Mouse (Mus musculus) E14TG2a.4 (cell line): ENCODE measurements around the gene Gm3317.
"Not testable (repeated sequence)": the region's sequence is repeated elsewhere in the genome, so short reads cannot be mapped to it uniquely, and the experiment has no call there.

Experiments
- H3K27me3 ChIP-seq: 2 replicates; pipeline ENCODE4 v1.6.1; 2014; ENCODE audit warnings: low read length, control low read depth; ENCODE audit not compliant: insufficient read depth
- H3K36me3 ChIP-seq: 2 replicates; pipeline ENCODE4 v1.6.1; 2014; ENCODE audit warnings: low read length, control low read depth; ENCODE audit not compliant: insufficient read depth
- H3K4me1 ChIP-seq: replicated peaks from 2 replicates; pipeline ENCODE4 v1.6.1; 2014; ENCODE audit warnings: low read depth, low read length, control low read depth
- H3K4me3 ChIP-seq: replicated peaks from 2 replicates; pipeline ENCODE4 v1.5.1; 2014; ENCODE audit warnings: mild to moderate bottlenecking, low read length
- H3K9me3 ChIP-seq: 2 replicates; pipeline ENCODE4 v1.6.1; 2014; ENCODE audit warnings: low read length, control low read depth

The Gm3317 gene

GRCm38 (mm10) chr14:5164235-5164634 lies at the start of gene Gm3317:
Gm3317 (plus strand) TSS chr14:5164535.
- H3K4me3 ChIP-seq, H3K4me1 ChIP-seq, H3K9me3 ChIP-seq, H3K36me3 ChIP-seq, H3K27me3 ChIP-seq: not testable (repeated sequence)

GRCm38 (mm10) chr14:5131219-5131618 lies 33.1 kb upstream of the Gm3317 start, which contains the start of gene Gm8279:
Gm8279 (plus strand) TSS chr14:5131519.
- not testable (repeated sequence) for H3K4me3 ChIP-seq, H3K9me3 ChIP-seq, H3K36me3 ChIP-seq, H3K4me1 ChIP-seq, H3K27me3 ChIP-seq

- H3K36me3 ChIP-seq, H3K27me3 ChIP-seq, H3K4me1 ChIP-seq, H3K9me3 ChIP-seq, H3K4me3 ChIP-seq: not testable (repeated sequence)
Observed at GRCm38 (mm10) chr14:5185493-5185892, 21.2 kb downstream of the Gm3317 start, which contains the start of gene Gm8271. Gm8271 (plus strand) TSS chr14:5185793.
